In the genomic region with DNA sequence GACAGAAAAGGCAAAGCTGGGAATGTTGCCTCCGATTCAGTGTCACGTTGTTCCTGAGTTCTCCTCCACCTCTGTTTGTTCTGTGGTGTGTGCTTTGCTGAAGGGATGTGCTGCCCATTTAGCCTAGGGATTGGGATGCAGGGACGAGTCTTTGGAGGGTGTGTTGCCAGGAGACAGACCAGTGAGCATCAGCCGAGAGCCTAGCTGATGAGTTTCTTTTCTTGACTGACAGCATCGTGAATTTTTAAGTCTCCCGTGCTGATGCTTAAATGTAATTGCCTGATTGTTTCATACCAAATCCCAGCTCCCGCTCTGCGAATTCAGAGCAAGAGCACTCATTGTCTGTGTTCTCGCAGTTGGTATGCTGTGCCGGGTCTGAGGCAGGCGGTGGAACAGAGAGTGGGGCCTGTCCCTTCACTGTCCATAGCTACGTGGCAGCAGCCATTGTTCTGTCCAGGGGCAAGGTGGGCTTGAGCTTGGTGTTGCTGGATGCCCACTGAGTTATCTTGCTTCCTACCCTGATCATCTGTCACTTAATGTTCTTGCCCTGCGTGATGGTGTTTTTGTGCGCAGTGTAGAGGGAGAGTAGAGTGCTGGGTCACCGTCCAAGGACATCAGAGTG, we compare ENCODE assay signal across 18 mouse cellular contexts.
A peak's percentile ranks its signal among the peaks of the same experiment; 100 is the strongest.
DNase-seq lines count a peak whose midpoint lies in the region; ATAC-seq lines count a peak whose summit lies in the region.
"Had no signal": no experiment of that assay in that cellular context is flagged by ENCODE, and none has a peak within 500 bp of the region (broad histone marks: within the 10 kb centered on the region; RNA-seq: fewer than 3 reads in every experiment).

No protein-coding gene starts in this region.

- no peak for ATAC-seq in hindbrain, embryonic 13.5 days (ENCODE audit: low FRiP score)
- peak; percentile 48; the same call in 1 of the 2 replicates for ATAC-seq in midbrain, embryonic 13.5 days

- DNase-seq in retina, postnatal 1 day, result peak; percentile 52
- DNase-seq in retina, embryonic 14.5 days (ENCODE audit: low spot score), result no peak
- no peak for DNase-seq in right cerebral cortex, postnatal 25 days
- DNase-seq in left cerebral cortex, adult 8-10 months (ENCODE audit: low spot score in 2 of 2), result no peak
- no peak for DNase-seq in urinary bladder, adult 18-20 months (ENCODE audit: low spot score in 2 of 2)
- DNase-seq: adrenal gland, postnatal 10 days; cerebellum, adult 9-10 months; gastrocnemius, postnatal 36 days; kidney, adult 8-10 months; kidney, postnatal 4 days; lung, postnatal 4 days; right cerebral cortex, postnatal 14 days; thymus, postnatal 4 days had no signal

- no peaks in the 10 kb centered on the region for H3K9me3 ChIP-seq in hindbrain, embryonic 13.5 days
- no peaks in the 10 kb centered on the region for H3K9me3 ChIP-seq in midbrain, embryonic 13.5 days
- H3K9me3 ChIP-seq: embryonic facial prominence, embryonic 15.5 days had no signal

- peak overlapping the region; percentile 35; the same call in 1 of the 2 replicates for H3K9ac ChIP-seq in hindbrain, embryonic 13.5 days
- H3K9ac ChIP-seq in midbrain, embryonic 13.5 days (replicated peaks), result 0 out of 2 replicates have a peak overlapping the region, but pooled peaks have one; percentile 3
- H3K9ac ChIP-seq: embryonic facial prominence, embryonic 15.5 days had no signal

- H3K27me3 ChIP-seq in hindbrain, embryonic 13.5 days, result no peaks in the 10 kb centered on the region
- no peaks in the 10 kb centered on the region for H3K27me3 ChIP-seq in midbrain, embryonic 13.5 days
- H3K27me3 ChIP-seq: embryonic facial prominence, embryonic 15.5 days had no signal

- peaks cover 53% of the 10 kb centered on the region for H3K4me1 ChIP-seq in hindbrain, embryonic 13.5 days (replicated peaks)
- peaks cover 60% of the 10 kb centered on the region for H3K4me1 ChIP-seq in midbrain, embryonic 13.5 days (replicated peaks)

- H3K27ac ChIP-seq in hindbrain, embryonic 13.5 days, result peak overlapping the region; percentile 70
- H3K27ac ChIP-seq in midbrain, embryonic 13.5 days, result peak overlapping the region; percentile 72
- H3K27ac ChIP-seq: embryonic facial prominence, embryonic 15.5 days had no signal

- no peak overlapping the region for H3K4me3 ChIP-seq in hindbrain, embryonic 13.5 days
- H3K4me3 ChIP-seq in midbrain, embryonic 13.5 days (replicated peaks), result no peak overlapping the region
- H3K4me3 ChIP-seq: embryonic facial prominence, embryonic 15.5 days had no signal

- WGBS in hindbrain, embryonic 13.5 days, result 44% methylated on average over 15 of the region's 15 CpGs
- 40% methylated on average over 15 of the region's 15 CpGs for WGBS in midbrain, embryonic 13.5 days

- no peaks in the 10 kb centered on the region for H3K36me3 ChIP-seq in hindbrain, embryonic 13.5 days
- no peaks in the 10 kb centered on the region for H3K36me3 ChIP-seq in midbrain, embryonic 13.5 days
- H3K36me3 ChIP-seq: embryonic facial prominence, embryonic 15.5 days; G1E had no signal

- no peak overlapping the region for H3K4me2 ChIP-seq in hindbrain, embryonic 13.5 days
- H3K4me2 ChIP-seq in midbrain, embryonic 13.5 days (replicated peaks), result no peak overlapping the region
- H3K4me2 ChIP-seq: embryonic facial prominence, embryonic 15.5 days; heart, embryonic 11.5 days had no signal
